Mouse (Mus musculus) embryonic facial prominence, embryonic 14.5 days (tissue): ENCODE results near the gene Taf3. TPM values are rescaled to one million over a fixed set of nuclear protein-coding genes. Genes with fewer than 3 reads are reported as not detected.
A peak's percentile ranks its signal among the peaks of the same experiment; 100 is the strongest.

Experiments used
- ATAC-seq: fragments of 200-750 bp; cut with Nextera tagmentation; 2 replicates; pipeline ENCODE4 v1.8.0; 2017; ENCODE audit warnings: low read depth, moderate number of reproducible peaks, moderate TSS enrichment
- DNase-seq: peaks from one replicate; pipeline ENCODE4 v3.0.0-alpha.2; 2015; ENCODE audit warnings: low spot score
- H3K27ac ChIP-seq: fragments of 300-500 bp; sonication (generic); replicated peaks from 2 replicates; pipeline ENCODE4 v1.5.1; 2014; ENCODE audit warnings: low read depth, mild to moderate bottlenecking, low read length, moderate library complexity
- H3K27me3 ChIP-seq: fragments of 300-500 bp; sonication (generic); replicated peaks from 2 replicates; pipeline ENCODE4 v1.6.1; 2014; ENCODE audit warnings: low read length; ENCODE audit not compliant: control insufficient read depth, insufficient read depth
- H3K36me3 ChIP-seq: fragments of 300-500 bp; sonication (generic); 2 replicates; pipeline ENCODE4 v1.6.1; 2014; ENCODE audit warnings: low read length, mixed read lengths; ENCODE audit not compliant: control insufficient read depth, insufficient read depth
- H3K4me1 ChIP-seq: fragments of 300-500 bp; sonication (generic); 2 replicates; pipeline ENCODE4 v1.6.1; 2014; ENCODE audit warnings: antibody characterized with exemption, low read length; ENCODE audit not compliant: control insufficient read depth, insufficient read depth
- H3K4me2 ChIP-seq: fragments of 300-500 bp; sonication (generic); 2 replicates; pipeline ENCODE4 v1.6.1; 2014; ENCODE audit warnings: low read depth, mild to moderate bottlenecking, low read length, moderate library complexity, mixed read lengths
- H3K4me3 ChIP-seq: fragments of 300-500 bp; sonication (generic); 2 replicates; pipeline ENCODE4 v1.5.1; 2014; ENCODE audit warnings: low read depth, mild to moderate bottlenecking, low read length
- H3K9ac ChIP-seq: fragments of 300-500 bp; sonication (generic); 2 replicates; pipeline ENCODE4 v1.6.1; 2014; ENCODE audit warnings: low read depth, mild to moderate bottlenecking, low read length, moderate library complexity, mixed read lengths
- H3K9me3 ChIP-seq: fragments of 300-500 bp; sonication (generic); 2 replicates; pipeline ENCODE4 v1.6.1; 2016; ENCODE audit warnings: low read length; ENCODE audit not compliant: control insufficient read depth
- whole genome bisulfite sequencing: fragments of 180-500 bp; shearing (Covaris S2); extraction: QIAGEN DNeasy Blood & Tissue Kit; methylation state at CpG from one replicate; pipeline ENCODE4 v1.1.7; 2014; 5-methylcytosine and 5-hydroxymethylcytosine counted together
- polyA plus RNA-seq: library from polyadenylated mRNA; unstranded; fragments of >200 nt; fragmentation: Nextera tagmentation; extraction: Ambion mirVana; gene quantifications from 2 replicates; pipeline ENCODE4 v1.2.1, GENCODE M21; 2014

The Taf3 gene
- polyA plus RNA-seq, 1 experiment from 2014 or later, result 10.9 TPM

GRCm38 (mm10) chr2:10029755-10030154, 18.6 kb downstream of the Taf3 start:
- H3K27me3 ChIP-seq, result no peaks in the 10 kb centered on the region
- DNase-seq (no peak), ATAC-seq (no peak)
- no peaks in the 10 kb centered on the region for H3K9me3 ChIP-seq
- no peaks in the 10 kb centered on the region for H3K36me3 ChIP-seq
- WGBS, result 56% methylated on average over 7 of the region's 7 CpGs
- no peak overlapping the region for H3K4me3 ChIP-seq
- peaks cover 4% of the 10 kb centered on the region; the same call in 1 of the 2 replicates for H3K4me1 ChIP-seq
- H3K9ac ChIP-seq, result no peak overlapping the region
- H3K4me2 ChIP-seq, result no peak overlapping the region
- no peak overlapping the region for H3K27ac ChIP-seq

- Histone ChIP-seq H3K27ac (no peak overlapping the region), H3K4me2 (no peak overlapping the region), H3K36me3 (no peaks in the 10 kb centered on the region), H3K9me3 (no peaks in the 10 kb centered on the region), H3K27me3 (no peaks in the 10 kb centered on the region), H3K4me3 (no peak overlapping the region), H3K4me1 (no peaks in the 10 kb centered on the region; the same call in 1 of the 2 replicates), H3K9ac (no peak overlapping the region)
- DNase-seq (no peak), ATAC-seq (no peak)
- 82% methylated on average over 6 of the region's 6 CpGs for WGBS
Measured at GRCm38 (mm10) chr2:10024264-10024663, 24.1 kb downstream of the Taf3 start.

GRCm38 (mm10) chr2:10021296-10021695, 27.1 kb downstream of the Taf3 start:
- DNase-seq (no peak), ATAC-seq (no peak)
- Histone ChIP-seq H3K9ac (no peak overlapping the region), H3K4me2 (no peak overlapping the region), H3K27me3 (no peaks in the 10 kb centered on the region), H3K9me3 (no peaks in the 10 kb centered on the region), H3K36me3 (no peaks in the 10 kb centered on the region), H3K27ac (no peak overlapping the region), H3K4me1 (no peaks in the 10 kb centered on the region), H3K4me3 (no peak overlapping the region)
- 86% methylated on average over 11 of the region's 11 CpGs for WGBS

- Histone ChIP-seq H3K9me3 (no peaks in the 10 kb centered on the region), H3K27ac (no peak overlapping the region)
Measured at GRCm38 (mm10) chr2:10014951-10015635, 33.3 kb downstream of the Taf3 start.

GRCm38 (mm10) chr2:10010263-10010909, 38.0 kb downstream of the Taf3 start:
- DNase-seq (peak; percentile 71), ATAC-seq (no peak)
- WGBS, result 36% methylated on average over 7 of the region's 7 CpGs
- Histone ChIP-seq H3K27me3 (no peaks in the 10 kb centered on the region), H3K4me3 (no peak overlapping the region), H3K27ac (no peak overlapping the region), H3K9me3 (no peaks in the 10 kb centered on the region), H3K36me3 (no peaks in the 10 kb centered on the region), H3K9ac (no peak overlapping the region), H3K4me1 (peaks cover 4% of the 10 kb centered on the region), H3K4me2 (no peak overlapping the region)

More at GRCm38 (mm10) chr2:10014951-10015635, 33.3 kb downstream of the Taf3 start:
- Histone ChIP-seq H3K4me3 (no peak overlapping the region), H3K36me3 (no peaks in the 10 kb centered on the region), H3K4me2 (no peak overlapping the region), H3K9ac (no peak overlapping the region), H3K27me3 (no peaks in the 10 kb centered on the region), H3K4me1 (no peaks in the 10 kb centered on the region)
- no peak for ATAC-seq
- WGBS, result 76% methylated on average over 10 of the region's 10 CpGs
- DNase-seq, result no peak

GRCm38 (mm10) chr2:10009671-10010254, 38.6 kb downstream of the Taf3 start:
- Histone ChIP-seq H3K4me3 (no peak overlapping the region), H3K9ac (no peak overlapping the region), H3K9me3 (no peaks in the 10 kb centered on the region), H3K27me3 (no peaks in the 10 kb centered on the region), H3K4me1 (peaks cover 4% of the 10 kb centered on the region), H3K27ac (no peak overlapping the region), H3K4me2 (no peak overlapping the region), H3K36me3 (no peaks in the 10 kb centered on the region)
- WGBS, result 78% methylated on average over 13 of the region's 13 CpGs
- ATAC-seq (no peak), DNase-seq (no peak)

GRCm38 (mm10) chr2:10008593-10008992, 39.8 kb downstream of the Taf3 start:
- H3K27ac ChIP-seq, result no peak overlapping the region
- H3K36me3 ChIP-seq, result no peaks in the 10 kb centered on the region
- H3K9me3 ChIP-seq, result no peaks in the 10 kb centered on the region
- WGBS, result 91% methylated on average over 4 of the region's 4 CpGs
- peaks cover 4% of the 10 kb centered on the region for H3K4me1 ChIP-seq
- H3K9ac ChIP-seq, result no peak overlapping the region
- H3K4me2 ChIP-seq, result no peak overlapping the region
- ATAC-seq (no peak), DNase-seq (no peak)
- H3K27me3 ChIP-seq, result no peaks in the 10 kb centered on the region
- no peak overlapping the region for H3K4me3 ChIP-seq

GRCm38 (mm10) chr2:10004960-10005621, 43.3 kb downstream of the Taf3 start:
- no peak for DNase-seq

More at GRCm38 (mm10) chr2:10004960-10005621, 43.3 kb downstream of the Taf3 start:
- H3K4me2 ChIP-seq, result no peak overlapping the region
- no peak overlapping the region for H3K4me3 ChIP-seq
- WGBS, result 86% methylated on average over 8 of the region's 8 CpGs
- no peaks in the 10 kb centered on the region for H3K36me3 ChIP-seq
- H3K27ac ChIP-seq, result no peak overlapping the region
- no peaks in the 10 kb centered on the region for H3K27me3 ChIP-seq
- peaks cover 4% of the 10 kb centered on the region for H3K4me1 ChIP-seq
- H3K9ac ChIP-seq, result no peak overlapping the region
- ATAC-seq, result no peak
- H3K9me3 ChIP-seq, result no peaks in the 10 kb centered on the region
